Mouse (Mus musculus): ENCODE measurements around the gene Cog4.
"Not testable (repeated sequence)": the region's sequence is repeated elsewhere in the genome, so short reads cannot be mapped to it uniquely, and the experiment has no call there.

Cog4 gene

GRCm38 (mm10) chr8:110894851-110895250 lies 48.5 kb downstream of the Cog4 start:
- DNase-seq, result no peak

DNA sequence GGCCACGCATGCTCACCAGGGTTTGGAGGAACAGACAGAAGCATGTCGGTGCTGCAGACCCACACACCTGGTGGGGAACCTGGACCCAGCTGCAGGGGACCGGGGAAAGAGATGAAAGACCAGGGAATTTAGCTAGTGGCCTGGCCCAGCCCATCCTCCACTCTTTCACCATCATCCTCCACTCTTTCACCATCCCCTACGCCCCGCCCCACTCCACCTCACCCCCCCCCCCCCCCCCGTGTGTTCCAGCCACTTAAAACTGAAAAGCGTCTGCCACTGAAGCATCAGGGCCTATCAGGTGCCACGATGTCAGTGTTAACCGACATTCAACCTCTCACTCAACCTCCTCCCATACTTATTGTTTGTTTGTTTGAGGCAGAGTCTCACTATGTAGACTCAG lies 48.9 kb downstream of the Cog4 start:
- DNase-seq, result no peak

GRCm38 (mm10) chr8:110895812-110896211 lies 49.4 kb downstream of the Cog4 start:
- no peak for DNase-seq

DNA sequence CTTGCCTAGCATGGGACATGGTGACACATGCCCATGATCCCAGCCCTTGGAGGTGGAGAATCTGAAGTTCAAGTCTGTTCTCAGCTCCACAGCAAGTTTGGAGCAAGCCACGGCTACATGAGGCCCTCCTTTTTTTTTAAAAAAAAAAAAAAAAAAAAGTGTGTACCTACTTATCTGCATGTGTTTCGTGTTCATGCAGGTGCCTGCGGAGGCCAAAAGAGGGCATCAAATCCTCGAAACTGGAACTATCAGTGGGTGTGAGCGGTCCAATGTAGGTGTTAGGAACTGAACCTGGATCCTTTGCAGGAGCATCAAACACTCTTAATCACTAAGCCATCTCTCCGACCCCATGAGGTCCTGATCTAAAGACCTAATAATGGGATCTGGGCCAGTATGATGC lies 51.1 kb downstream of the Cog4 start:
- no peak for DNase-seq

- no peak for DNase-seq
Measured at GRCm38 (mm10) chr8:110901056-110901455, 54.7 kb downstream of the Cog4 start.

- DNase-seq, result peak; percentile 90
Measured at GRCm38 (mm10) chr8:110901839-110902578, 55.6 kb downstream of the Cog4 start, which contains the start of gene Fuk. Gene Fuk, minus strand, starts transcription at chr8:110902488.

- DNase-seq, result no peak
Measured at GRCm38 (mm10) chr8:110902579-110902965, 56.2 kb downstream of the Cog4 start.

GRCm38 (mm10) chr8:110905404-110905803 lies 59.0 kb downstream of the Cog4 start:
- DNase-seq, result no peak

DNA sequence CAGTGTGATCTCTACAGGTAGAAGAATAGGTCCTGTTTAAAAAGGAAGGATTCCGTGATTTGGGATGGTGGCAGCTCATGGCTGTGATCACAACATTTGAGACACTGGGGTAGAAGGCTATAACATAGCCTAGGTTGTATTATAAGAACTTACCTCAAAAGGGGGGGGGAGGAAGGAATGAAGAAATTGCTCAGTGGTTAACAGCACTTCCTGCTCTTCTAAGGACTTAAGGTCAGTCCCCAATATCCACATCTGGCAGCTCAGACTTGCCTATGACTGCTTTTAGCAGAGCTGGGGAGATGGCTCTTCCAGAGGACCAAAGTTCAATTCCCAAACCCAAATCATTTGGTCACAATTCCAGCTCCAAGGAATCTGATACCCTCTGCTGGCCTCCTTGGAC lies 60.3 kb downstream of the Cog4 start:
- DNase-seq, result no peak

DNA sequence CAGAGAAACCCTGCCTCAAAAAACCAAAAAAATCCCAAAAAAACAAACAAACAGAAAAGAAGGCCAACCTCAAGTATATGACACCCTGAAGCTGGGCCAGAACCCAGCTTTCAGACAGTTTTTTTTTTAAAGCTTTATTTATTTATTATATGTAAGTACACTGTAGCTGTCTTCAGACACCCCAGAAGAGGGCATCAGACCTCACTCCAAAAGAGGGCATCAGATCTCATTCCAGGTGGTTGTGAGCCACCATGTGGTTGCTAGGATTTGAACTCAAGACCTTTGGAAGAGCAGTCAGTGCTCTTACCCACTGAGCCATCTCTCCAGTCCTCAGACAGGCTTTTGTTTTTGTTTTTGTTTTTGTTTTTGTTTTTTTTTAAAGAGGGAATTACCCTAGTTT lies 63.5 kb downstream of the Cog4 start:
- DNase-seq, result not testable (repeated sequence)

GRCm38 (mm10) chr8:110911576-110912570 lies 65.5 kb downstream of the Cog4 start:
- no peak for DNase-seq

DNA sequence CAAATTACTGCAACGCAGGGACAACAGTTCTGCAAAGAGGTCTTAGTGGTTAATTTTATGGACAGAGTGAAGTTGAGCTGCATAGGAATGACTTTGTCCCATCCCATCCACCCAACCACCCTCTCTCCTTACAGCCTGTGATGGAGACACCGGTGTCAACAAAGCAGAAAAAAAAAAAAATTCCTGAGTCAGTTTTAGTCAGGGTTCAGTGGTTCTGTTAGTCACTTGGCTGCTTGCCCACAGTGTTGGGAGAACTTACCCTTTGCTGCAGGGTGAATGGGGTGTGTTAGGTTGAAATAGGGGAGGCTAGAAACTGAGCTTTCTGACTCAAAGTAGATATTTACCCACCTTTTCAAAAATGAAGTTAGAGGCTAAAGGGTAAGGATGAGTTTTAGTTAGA lies 71.0 kb downstream of the Cog4 start:
- no peak for DNase-seq

DNA sequence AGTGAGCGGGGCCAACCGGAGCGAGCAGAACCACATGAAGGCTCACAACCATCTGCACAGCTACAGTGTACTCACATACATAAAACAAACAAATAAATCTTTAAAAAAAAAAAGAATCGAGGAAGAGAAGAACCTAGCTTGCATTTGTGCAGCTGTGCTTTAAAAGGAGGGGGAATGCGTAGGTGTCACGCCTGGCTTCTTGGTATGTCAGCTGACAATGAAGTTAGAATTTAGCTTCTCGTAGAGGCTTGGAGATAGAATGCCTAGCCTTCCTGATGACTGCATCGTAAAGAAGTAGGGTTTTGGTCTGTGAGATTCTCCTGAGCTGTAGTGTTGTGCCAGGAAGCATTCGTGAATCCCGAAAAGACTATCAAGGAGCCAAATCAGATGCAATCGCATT lies 71.6 kb downstream of the Cog4 start:
- DNase-seq, result no peak

- no peak for DNase-seq
Measured at GRCm38 (mm10) chr8:110918460-110918859, 72.1 kb downstream of the Cog4 start.

DNA sequence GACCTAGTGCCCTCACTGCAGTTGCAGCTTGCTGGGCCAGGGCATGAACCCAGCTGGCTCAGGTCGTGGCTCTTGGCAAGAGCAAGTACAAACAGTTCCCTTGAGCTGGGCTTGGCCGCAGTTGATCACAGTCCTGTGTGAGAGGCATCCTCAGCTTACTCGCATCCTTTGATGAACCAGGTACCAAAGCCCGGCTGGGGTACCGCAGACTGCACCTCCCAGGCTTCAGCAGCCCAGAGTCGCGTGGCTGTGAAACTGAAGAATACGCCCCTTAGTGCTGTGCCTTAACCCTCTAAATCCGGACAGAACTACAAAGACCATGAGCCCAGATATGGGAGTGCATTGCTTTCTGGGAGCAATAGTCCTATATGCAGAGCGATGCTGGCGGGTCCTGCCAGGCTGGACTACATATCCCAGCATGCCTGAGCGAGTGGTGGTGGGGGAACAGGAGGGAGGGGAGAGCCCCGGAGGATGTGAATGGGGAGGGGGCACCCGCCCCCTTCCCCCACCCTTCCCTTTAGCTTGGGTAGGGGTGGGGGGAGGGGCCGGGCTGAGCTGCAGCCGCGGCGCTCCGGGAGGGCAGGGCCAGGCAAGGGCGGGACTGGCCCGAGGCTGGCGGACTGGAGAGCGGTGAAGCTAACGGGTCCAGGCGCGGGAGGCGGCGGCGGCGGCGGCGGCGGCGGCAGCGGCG lies 73.1 kb downstream of the Cog4 start, which contains the start of gene St3gal2:
Gene St3gal2, plus strand, starts transcription at position 582 of the 691 bp plus-strand sequence.
- DNase-seq, result peak; percentile 95

DNA sequence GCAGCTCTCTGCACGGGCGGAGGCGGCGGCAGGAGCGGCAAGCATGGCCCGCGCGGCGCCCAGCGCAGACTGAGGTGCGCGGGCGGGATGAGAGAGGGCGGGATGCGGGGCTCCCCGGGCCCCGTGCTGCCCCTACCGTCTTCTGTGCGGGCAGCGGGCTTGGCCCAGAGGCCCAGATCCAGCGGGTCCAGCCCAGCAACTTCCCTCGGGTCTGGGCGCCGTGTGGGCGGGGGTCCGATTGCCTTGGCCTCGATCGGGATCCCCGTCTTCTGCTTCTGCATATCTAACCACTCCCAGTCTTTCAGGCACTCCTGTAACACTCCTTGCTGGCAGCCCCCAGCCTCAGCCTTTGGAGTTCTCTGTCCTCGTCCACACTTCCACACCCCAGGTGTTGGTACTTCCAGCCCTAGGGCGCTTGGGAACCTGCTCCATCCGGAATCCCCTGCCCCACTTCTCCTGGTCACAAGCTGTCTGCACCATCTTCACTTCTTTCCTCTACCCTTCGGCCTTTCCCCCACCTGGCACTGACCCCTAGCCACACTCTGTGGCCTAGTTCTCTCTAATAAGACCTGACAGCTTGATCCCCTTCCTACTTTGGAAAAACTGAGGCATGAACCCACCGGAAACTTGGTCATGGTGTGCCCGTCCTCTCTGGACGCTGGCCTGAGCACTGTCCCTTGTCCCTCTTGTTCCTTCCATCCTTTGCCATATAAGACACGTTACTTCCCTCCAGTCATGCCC lies 73.8 kb downstream of the Cog4 start:
- no peak for DNase-seq

DNA sequence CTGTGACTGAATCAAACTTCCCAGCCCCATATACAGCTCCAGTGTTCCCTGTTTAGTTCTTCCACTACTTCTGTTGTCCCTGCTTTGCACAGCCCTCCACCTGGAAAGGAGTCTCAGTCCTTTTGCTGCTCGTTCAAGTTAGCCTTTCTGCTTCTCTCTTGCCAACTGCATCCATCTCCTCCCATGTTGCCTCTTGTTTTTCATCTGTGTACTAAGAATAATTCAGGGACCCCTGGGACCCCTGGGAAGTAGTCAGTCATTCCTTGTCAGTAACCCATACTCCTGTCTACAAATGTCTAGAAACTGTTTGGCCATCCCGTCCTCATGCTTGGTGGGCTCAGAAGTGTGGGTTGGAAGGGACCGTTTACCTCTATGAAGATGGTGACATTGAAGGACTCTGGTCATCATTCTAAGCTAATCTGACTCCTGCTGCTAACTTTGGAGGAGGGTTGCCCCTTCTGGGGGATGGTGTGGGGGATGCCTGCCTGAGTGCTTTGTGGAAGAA lies 74.4 kb downstream of the Cog4 start:
- no peak for DNase-seq

GRCm38 (mm10) chr8:110921492-110922230 lies 75.3 kb downstream of the Cog4 start:
- no peak for DNase-seq

DNA sequence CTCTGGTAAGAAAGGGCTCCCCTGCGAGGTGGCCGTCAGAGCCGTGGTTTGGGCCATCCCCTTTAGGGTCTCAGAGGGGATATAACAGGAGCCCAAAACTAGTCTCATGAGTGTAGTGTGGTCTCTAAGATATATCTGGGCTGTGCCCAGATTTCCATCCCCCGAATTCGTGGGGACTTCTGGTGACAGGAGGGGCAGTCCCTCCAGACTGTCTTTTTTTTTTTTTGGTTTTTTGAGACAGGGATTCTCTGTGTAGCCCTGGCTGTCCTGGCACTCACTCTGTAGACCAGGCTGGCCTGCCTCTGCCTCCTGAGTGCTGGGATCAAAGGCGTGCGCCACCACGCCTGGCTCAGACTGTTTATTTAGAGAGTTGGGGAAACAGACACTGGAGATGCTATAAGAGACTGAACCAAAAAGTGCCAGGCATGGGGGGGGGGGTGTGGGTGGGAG lies 79.3 kb downstream of the Cog4 start:
- DNase-seq, result no peak

DNA sequence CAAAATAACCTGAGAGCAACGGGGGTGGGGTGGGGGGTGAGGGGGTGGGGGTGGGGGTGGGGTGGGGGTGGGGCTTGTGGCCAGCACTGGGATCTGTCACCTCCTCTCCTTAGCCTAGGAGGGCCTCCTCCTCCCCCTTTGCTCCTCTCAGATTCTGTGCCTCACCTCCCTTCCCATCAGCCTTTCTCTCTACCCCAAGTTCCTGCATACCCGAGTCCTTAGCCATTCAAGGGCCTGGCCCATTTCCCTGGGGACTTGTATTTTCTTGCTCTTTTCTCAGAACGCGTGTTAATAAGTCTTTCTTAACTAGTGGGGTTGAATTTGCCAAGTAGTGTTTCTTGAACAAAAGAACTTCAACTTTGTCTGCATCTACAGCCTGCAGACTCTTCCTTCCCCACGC lies 80.3 kb downstream of the Cog4 start:
- DNase-seq, result no peak

DNA sequence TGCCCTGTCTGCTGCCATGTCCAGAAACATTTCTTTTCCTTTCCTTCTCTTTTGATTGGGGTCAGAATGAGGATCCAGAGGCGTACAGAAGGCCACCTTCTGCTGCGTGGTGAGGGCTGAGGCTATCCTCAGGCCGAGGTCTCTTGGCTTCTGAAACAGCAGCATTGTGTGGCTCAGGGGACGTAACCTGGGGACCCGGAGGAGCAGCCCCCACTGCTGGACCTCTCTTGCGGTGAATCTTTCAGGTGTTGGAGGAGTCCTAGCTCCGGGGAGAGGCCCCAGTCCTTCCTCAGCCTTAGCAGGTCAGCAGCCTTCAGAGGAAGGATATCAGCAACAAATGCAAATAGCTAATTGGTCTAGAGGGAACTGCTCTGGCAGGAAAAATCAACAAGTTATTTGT lies 82.0 kb downstream of the Cog4 start:
- DNase-seq, result no peak

All from right cerebral cortex, adult 18-20 months (tissue).